Mouse (Mus musculus): ENCODE data around the gene Hebp1. TPM values are rescaled to one million over a fixed set of nuclear protein-coding genes. Genes with fewer than 3 reads are reported as not detected.

The Hebp1 gene
- polyA plus RNA-seq, 1 experiment from 2014 or later, result 9.4 TPM

DNA sequence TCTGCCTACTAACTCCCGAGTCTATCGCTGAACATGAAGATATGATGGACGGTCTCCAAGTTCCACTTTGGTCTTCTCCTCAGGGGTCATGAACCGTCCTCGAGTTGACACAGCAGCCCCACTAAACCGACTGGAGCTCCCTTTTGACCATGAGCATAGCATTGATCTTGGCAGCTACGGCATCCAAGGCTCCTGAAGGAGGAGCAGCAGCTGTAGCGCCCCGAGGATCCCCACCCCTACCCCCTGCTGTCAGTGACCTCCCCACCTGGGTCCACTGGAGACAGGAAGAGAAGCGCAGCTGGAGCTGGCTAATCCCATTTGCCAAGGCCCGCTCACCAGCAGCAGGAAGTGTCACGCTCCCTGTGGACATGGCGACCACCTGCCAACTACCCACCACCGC lies 26.1 kb downstream of the Hebp1 start:
- H3K36me3 ChIP-seq (ENCODE audit: control insufficient read depth, insufficient read depth, low read length), result no peaks in the 10 kb centered on the region
- no peak overlapping the region for H3K27ac ChIP-seq (ENCODE audit: low read depth, low read length)
- no peak overlapping the region for H3K4me3 ChIP-seq (ENCODE audit: low read length)
- ATAC-seq, result no peak
- H3K4me2 ChIP-seq (ENCODE audit: low read length), result no peak overlapping the region
- H3K9me3 ChIP-seq (ENCODE audit: control insufficient read depth, low read length), result no peaks in the 10 kb centered on the region
- H3K27me3 ChIP-seq (replicated peaks; ENCODE audit: control insufficient read depth, insufficient read depth, low read length), result no peaks in the 10 kb centered on the region
- no peak overlapping the region for H3K9ac ChIP-seq (ENCODE audit: low read depth, low read length)
- WGBS, result 73% methylated on average over 14 of the region's 14 CpGs
- peaks cover 2% of the 10 kb centered on the region; the same call in 1 of the 2 replicates for H3K4me1 ChIP-seq (ENCODE audit: control insufficient read depth, insufficient read depth, low read depth, low read length)

DNA sequence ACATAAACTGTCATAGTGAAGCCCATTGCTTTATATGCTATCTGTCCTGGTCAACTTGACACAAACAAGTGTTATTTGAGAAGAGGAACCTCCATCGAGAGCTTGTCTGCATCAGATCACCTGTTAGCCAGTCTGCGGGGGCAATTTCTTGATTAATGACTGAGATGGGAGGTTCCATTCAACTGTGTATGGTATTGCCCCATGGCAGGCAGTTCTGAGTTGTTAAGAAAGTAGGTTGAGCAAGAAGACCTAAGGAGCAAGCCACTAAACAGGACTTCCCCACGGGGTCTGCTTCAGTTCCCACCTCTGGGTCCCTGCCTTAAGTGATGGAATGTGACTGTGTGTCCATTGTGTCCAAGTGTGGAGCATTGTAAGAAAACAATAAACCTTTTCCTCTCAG lies 28.6 kb downstream of the Hebp1 start:
- Histone ChIP-seq H3K4me1 (ENCODE audit: control insufficient read depth, insufficient read depth, low read depth, low read length) (peaks cover 2% of the 10 kb centered on the region; the same call in 1 of the 2 replicates), H3K4me2 (ENCODE audit: low read length) (no peak overlapping the region), H3K9ac (ENCODE audit: low read depth, low read length) (no peak overlapping the region), H3K27me3 (replicated peaks; ENCODE audit: control insufficient read depth, insufficient read depth, low read length) (no peaks in the 10 kb centered on the region; the same call in 1 of the 2 replicates), H3K36me3 (ENCODE audit: control insufficient read depth, insufficient read depth, low read length) (no peaks in the 10 kb centered on the region), H3K27ac (ENCODE audit: low read depth, low read length) (no peak overlapping the region), H3K9me3 (ENCODE audit: control insufficient read depth, low read length) (no peaks in the 10 kb centered on the region), H3K4me3 (ENCODE audit: low read length) (no peak overlapping the region)
- no peak for ATAC-seq
- 85% methylated on average over 3 of the region's 3 CpGs for WGBS

DNA sequence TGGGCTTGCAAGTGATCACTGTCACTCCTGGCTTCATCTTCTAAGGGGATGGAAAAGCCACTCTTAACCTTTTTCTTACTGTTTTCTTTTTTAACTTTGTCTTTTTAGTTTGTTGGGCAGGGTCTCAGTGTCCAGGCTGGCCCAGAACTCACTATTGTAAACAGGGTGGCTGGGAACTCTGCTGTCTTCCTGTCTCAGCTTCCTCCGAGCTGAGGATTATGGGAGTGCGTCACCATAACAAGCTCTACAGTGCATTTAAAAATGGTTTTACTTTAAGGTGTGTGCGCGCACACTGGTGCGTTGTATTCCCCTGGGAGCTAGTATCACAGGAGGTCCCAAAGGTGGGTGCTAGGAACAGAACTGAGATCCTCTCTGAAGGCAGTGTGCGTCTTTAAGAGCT lies 29.4 kb downstream of the Hebp1 start:
- Histone ChIP-seq H3K36me3 (ENCODE audit: control insufficient read depth, insufficient read depth, low read length) (no peaks in the 10 kb centered on the region), H3K9ac (ENCODE audit: low read depth, low read length) (peak overlapping the region; percentile 76), H3K4me2 (ENCODE audit: low read length) (peak overlapping the region; percentile 93), H3K27me3 (replicated peaks; ENCODE audit: control insufficient read depth, insufficient read depth, low read length) (no peaks in the 10 kb centered on the region; the same call in 1 of the 2 replicates), H3K9me3 (ENCODE audit: control insufficient read depth, low read length) (no peaks in the 10 kb centered on the region), H3K4me1 (ENCODE audit: control insufficient read depth, insufficient read depth, low read depth, low read length) (peaks cover 2% of the 10 kb centered on the region; the same call in 1 of the 2 replicates), H3K4me3 (ENCODE audit: low read length) (peak overlapping the region; percentile 65), H3K27ac (ENCODE audit: low read depth, low read length) (no peak overlapping the region)
- 72% methylated on average over 6 of the region's 6 CpGs for WGBS
- ATAC-seq, result no peak

DNA sequence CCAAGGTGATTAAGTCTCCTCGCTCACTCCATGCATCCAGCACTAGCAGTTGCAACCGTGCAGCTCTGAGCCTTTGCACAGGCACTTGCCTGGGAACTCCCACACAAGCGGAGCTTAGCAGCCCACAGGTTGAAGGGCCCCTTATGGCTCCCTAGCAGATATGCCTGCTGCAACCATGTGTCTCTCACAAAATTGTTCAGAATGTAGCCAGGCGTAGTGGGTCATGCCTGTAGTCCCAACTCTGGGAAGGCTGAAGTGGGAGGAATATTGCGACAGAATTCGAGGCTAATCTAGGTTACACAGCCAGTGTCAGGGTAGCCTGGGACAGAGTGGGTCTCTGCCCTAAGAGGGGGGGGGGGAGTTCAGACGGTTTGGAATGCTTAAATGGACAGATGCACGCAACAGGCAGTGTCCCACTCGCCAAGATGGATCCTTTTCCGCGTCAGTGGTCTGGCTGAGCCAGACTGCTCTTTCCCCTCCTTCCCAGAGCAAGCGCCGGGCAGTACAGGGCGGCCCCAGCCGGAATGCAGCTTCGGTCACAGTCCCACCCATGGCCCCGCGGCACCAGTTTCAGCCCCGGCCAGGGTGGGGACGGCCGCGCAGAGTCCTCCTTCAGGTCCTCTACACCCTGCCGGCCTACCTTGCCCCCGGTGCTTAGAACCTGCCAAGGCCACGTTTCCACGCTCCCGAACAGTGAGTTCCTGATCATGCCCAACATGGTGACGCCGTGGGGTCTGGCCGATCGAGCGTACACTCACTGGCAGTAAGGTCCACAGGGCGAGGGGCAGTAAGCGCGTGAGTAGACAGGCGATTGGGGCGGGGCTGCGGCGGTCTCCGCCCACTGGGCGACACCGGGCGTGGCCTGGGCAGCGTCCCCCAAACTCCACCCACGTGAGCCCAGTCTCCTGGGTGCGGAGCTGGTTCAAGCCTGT lies 30.2 kb downstream of the Hebp1 start:
- H3K9ac ChIP-seq (ENCODE audit: low read depth, low read length), result peak overlapping the region; percentile 76
- H3K4me3 ChIP-seq (ENCODE audit: low read length), result peak overlapping the region; percentile 65
- peak; percentile 93 for ATAC-seq
- H3K9me3 ChIP-seq (ENCODE audit: control insufficient read depth, low read length), result no peaks in the 10 kb centered on the region
- H3K4me2 ChIP-seq (ENCODE audit: low read length), result peak overlapping the region; percentile 93
- peaks cover 2% of the 10 kb centered on the region; the same call in 1 of the 2 replicates for H3K4me1 ChIP-seq (ENCODE audit: control insufficient read depth, insufficient read depth, low read depth, low read length)
- H3K36me3 ChIP-seq (ENCODE audit: control insufficient read depth, insufficient read depth, low read length), result no peaks in the 10 kb centered on the region
- WGBS, result 4% methylated on average over 46 of the region's 46 CpGs
- peak overlapping the region; percentile 72 for H3K27ac ChIP-seq (ENCODE audit: low read depth, low read length)
- H3K27me3 ChIP-seq (replicated peaks; ENCODE audit: control insufficient read depth, insufficient read depth, low read length), result no peaks in the 10 kb centered on the region; the same call in 1 of the 2 replicates

DNA sequence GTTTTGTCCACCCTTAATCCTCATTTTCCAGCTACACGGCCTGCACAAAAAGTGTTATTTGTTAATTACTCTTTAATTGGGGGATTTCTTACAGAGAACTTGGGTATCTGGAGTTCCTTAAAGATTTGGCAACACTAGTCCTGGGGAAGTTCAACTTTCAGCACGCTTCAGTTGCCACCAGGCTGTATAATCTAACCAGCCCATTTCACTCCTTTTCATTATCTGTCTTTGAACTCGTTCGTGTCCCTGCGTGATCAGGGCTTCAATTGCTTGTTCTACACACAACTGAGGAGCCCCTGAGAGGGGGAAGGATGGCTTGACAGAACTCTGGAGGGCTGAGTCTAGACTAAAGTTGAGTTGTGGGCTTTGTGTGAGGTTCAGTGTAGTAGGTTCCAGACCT lies 31.1 kb downstream of the Hebp1 start:
- H3K4me2 ChIP-seq (ENCODE audit: low read length), result no peak overlapping the region
- no peaks in the 10 kb centered on the region; the same call in 1 of the 2 replicates for H3K27me3 ChIP-seq (replicated peaks; ENCODE audit: control insufficient read depth, insufficient read depth, low read length)
- no peaks in the 10 kb centered on the region for H3K9me3 ChIP-seq (ENCODE audit: control insufficient read depth, low read length)
- ATAC-seq, result no peak
- no peak overlapping the region for H3K4me3 ChIP-seq (ENCODE audit: low read length)
- H3K36me3 ChIP-seq (ENCODE audit: control insufficient read depth, insufficient read depth, low read length), result no peaks in the 10 kb centered on the region
- WGBS, result 63% methylated on average over 5 of the region's 5 CpGs
- no peak overlapping the region for H3K9ac ChIP-seq (ENCODE audit: low read depth, low read length)
- peaks cover 2% of the 10 kb centered on the region; the same call in 1 of the 2 replicates for H3K4me1 ChIP-seq (ENCODE audit: control insufficient read depth, insufficient read depth, low read depth, low read length)
- no peak overlapping the region for H3K27ac ChIP-seq (ENCODE audit: low read depth, low read length)

DNA sequence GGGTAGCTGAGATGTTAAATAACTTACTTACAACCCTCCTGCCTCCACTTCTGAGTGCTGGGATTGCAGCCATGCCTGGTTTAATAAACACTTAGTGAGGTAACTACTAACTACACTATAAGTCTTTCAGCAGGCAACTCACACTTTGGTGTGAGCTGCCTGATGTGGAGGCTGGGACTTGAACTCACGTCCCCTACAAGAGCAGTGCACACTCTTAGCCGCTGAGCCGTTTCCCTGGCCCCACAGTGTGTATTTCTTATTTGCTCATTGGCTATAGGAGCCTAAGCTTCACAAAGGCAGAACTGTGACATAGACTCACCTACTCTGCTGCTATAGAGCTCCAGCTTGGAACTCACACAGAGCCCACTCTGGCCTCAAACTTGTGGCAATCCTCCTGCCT lies 31.6 kb downstream of the Hebp1 start:
- Histone ChIP-seq H3K4me1 (ENCODE audit: control insufficient read depth, insufficient read depth, low read depth, low read length) (peaks cover 2% of the 10 kb centered on the region; the same call in 1 of the 2 replicates), H3K9ac (ENCODE audit: low read depth, low read length) (no peak overlapping the region), H3K4me2 (ENCODE audit: low read length) (no peak overlapping the region), H3K27ac (ENCODE audit: low read depth, low read length) (no peak overlapping the region), H3K27me3 (replicated peaks; ENCODE audit: control insufficient read depth, insufficient read depth, low read length) (no peaks in the 10 kb centered on the region; the same call in 1 of the 2 replicates), H3K36me3 (ENCODE audit: control insufficient read depth, insufficient read depth, low read length) (no peaks in the 10 kb centered on the region), H3K9me3 (ENCODE audit: control insufficient read depth, low read length) (no peaks in the 10 kb centered on the region), H3K4me3 (ENCODE audit: low read length) (no peak overlapping the region)
- no peak for ATAC-seq
- 87% methylated on average over 3 of the region's 3 CpGs for WGBS

DNA sequence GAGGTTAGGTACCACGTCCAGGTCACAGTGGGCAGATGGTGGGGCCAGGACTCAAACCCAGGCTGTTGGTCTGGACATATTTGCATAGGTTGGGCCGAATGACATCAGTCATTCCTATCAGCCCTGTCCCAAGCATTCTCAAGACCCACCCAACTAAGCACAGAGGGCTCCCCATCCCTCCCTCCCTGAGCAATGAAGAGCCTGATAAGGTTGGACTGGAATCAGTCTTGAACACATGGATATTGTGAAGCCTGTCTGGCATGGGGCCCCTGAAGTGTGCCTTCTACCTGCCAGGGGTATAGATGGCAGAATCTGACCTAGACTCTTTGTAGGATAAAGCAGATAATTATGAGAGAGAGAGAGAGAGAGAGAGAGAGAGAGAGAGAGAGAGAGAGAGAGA lies 32.1 kb downstream of the Hebp1 start:
- H3K9ac ChIP-seq (ENCODE audit: low read depth, low read length), result no peak overlapping the region
- 70% methylated on average over 2 of the region's 2 CpGs for WGBS
- H3K4me3 ChIP-seq (ENCODE audit: low read length), result no peak overlapping the region
- H3K9me3 ChIP-seq (ENCODE audit: control insufficient read depth, low read length), result no peaks in the 10 kb centered on the region
- H3K27ac ChIP-seq (ENCODE audit: low read depth, low read length), result no peak overlapping the region
- no peaks in the 10 kb centered on the region for H3K36me3 ChIP-seq (ENCODE audit: control insufficient read depth, insufficient read depth, low read length)
- no peaks in the 10 kb centered on the region; the same call in 1 of the 2 replicates for H3K27me3 ChIP-seq (replicated peaks; ENCODE audit: control insufficient read depth, insufficient read depth, low read length)
- no peak for ATAC-seq
- H3K4me1 ChIP-seq (ENCODE audit: control insufficient read depth, insufficient read depth, low read depth, low read length), result peaks cover 2% of the 10 kb centered on the region; the same call in 1 of the 2 replicates
- no peak overlapping the region for H3K4me2 ChIP-seq (ENCODE audit: low read length)

DNA sequence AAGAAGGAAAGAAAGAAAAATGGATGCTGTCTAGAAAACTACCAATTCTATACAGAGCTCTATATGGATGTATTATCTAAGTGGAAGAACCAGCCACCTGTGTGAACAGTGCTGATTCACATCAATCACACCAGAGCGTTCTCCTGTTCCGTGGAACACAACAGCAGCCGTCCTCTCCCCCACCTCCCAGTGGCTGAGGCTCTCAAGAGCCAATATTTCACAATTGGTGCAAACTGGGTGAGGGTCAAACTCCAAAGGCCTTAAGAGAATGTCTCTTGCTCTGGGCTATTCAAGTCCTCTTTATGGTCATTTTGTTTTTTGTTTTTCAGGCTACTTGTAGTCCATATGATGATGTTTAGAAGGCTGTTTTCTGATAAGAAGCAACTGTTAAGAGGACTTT lies 32.6 kb downstream of the Hebp1 start:
- Histone ChIP-seq H3K4me3 (ENCODE audit: low read length) (no peak overlapping the region), H3K9me3 (ENCODE audit: control insufficient read depth, low read length) (no peaks in the 10 kb centered on the region), H3K9ac (ENCODE audit: low read depth, low read length) (no peak overlapping the region), H3K27ac (ENCODE audit: low read depth, low read length) (no peak overlapping the region), H3K36me3 (ENCODE audit: control insufficient read depth, insufficient read depth, low read length) (no peaks in the 10 kb centered on the region), H3K4me1 (ENCODE audit: control insufficient read depth, insufficient read depth, low read depth, low read length) (peaks cover 2% of the 10 kb centered on the region; the same call in 1 of the 2 replicates), H3K27me3 (replicated peaks; ENCODE audit: control insufficient read depth, insufficient read depth, low read length) (no peaks in the 10 kb centered on the region; the same call in 1 of the 2 replicates), H3K4me2 (ENCODE audit: low read length) (no peak overlapping the region)
- ATAC-seq, result no peak
- WGBS, result 80% methylated on average over 3 of the region's 3 CpGs

DNA sequence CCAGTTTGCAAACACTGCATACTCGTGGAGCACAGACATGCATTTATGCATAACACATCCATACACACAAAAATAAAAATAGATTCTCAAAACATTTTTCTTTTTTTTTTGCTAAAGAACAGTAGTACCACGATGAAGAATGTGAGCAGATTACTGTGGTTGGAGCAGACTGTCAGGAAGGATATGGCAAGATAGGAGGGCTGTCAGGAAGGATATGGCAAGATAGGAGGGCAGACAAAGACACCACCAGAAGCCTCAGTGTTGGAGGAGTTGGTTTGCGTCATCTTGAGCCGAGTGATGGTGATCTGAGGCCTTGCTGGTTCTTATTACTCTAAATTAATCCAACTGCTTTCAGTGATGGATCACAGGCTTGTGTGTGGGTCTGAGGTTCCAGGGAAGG lies 35.0 kb downstream of the Hebp1 start:
- WGBS, result 84% methylated on average over 4 of the region's 4 CpGs
- no peaks in the 10 kb centered on the region; the same call in 1 of the 2 replicates for H3K27me3 ChIP-seq (replicated peaks; ENCODE audit: control insufficient read depth, insufficient read depth, low read length)
- H3K9ac ChIP-seq (ENCODE audit: low read depth, low read length), result no peak overlapping the region
- no peak overlapping the region for H3K27ac ChIP-seq (ENCODE audit: low read depth, low read length)
- H3K9me3 ChIP-seq (ENCODE audit: control insufficient read depth, low read length), result no peaks in the 10 kb centered on the region
- H3K4me2 ChIP-seq (ENCODE audit: low read length), result no peak overlapping the region
- H3K4me1 ChIP-seq (ENCODE audit: control insufficient read depth, insufficient read depth, low read depth, low read length), result peaks cover 2% of the 10 kb centered on the region; the same call in 1 of the 2 replicates
- no peak for ATAC-seq
- H3K36me3 ChIP-seq (ENCODE audit: control insufficient read depth, insufficient read depth, low read length), result no peaks in the 10 kb centered on the region
- H3K4me3 ChIP-seq (ENCODE audit: low read length), result no peak overlapping the region

Measured in hindbrain, embryonic 16.5 days (tissue).